ENCODE assay signal across 8 mouse cellular contexts in genomic region chr7:88277858-88278627, GRCm38 (mm10). TPM values are rescaled to one million over a fixed set of nuclear protein-coding genes. Genes with fewer than 3 reads are reported as not detected.
A peak's percentile ranks its signal among the peaks of the same experiment; 100 is the strongest.
DNase-seq lines count a peak whose midpoint lies in the region; ATAC-seq and TF ChIP-seq lines count a peak whose summit lies in the region.

Gene Ctsc, plus strand, starts transcription at chr7:88278085.

- H3K9ac ChIP-seq in ES-Bruce4 (ENCODE audit: low read depth, poor library complexity, severe bottlenecking) = peak within 1 kb of the TSS; percentile 49
- peak within 1 kb of the TSS; percentile 46 for H3K9ac ChIP-seq in forebrain, postnatal 0 days
- peak within 1 kb of the TSS; percentile 55 for H3K9ac ChIP-seq in neural tube, embryonic 15.5 days (replicated peaks)

- H3K4me2 ChIP-seq in forebrain, postnatal 0 days (ENCODE audit: low read depth) = peak within 1 kb of the TSS; percentile 92
- peak within 1 kb of the TSS; percentile 95 for H3K4me2 ChIP-seq in neural tube, embryonic 15.5 days

- WGBS in cerebellum, adult 2 months = 5% methylated on average over 34 of the region's 34 CpGs
- 3% methylated on average over 34 of the region's 34 CpGs for WGBS in forebrain, postnatal 0 days
- WGBS in lung, adult 2 months = 1% methylated on average over 34 of the region's 34 CpGs
- 2% methylated on average over 34 of the region's 34 CpGs for WGBS in neural tube, embryonic 15.5 days

- H3K36me3 ChIP-seq in ES-Bruce4 (ENCODE audit: control insufficient read depth, insufficient read depth, low read length, poor library complexity, severe bottlenecking) = no peaks in the 10 kb centered on the region
- H3K36me3 ChIP-seq in forebrain, postnatal 0 days (ENCODE audit: insufficient read depth) = no peaks in the 10 kb centered on the region
- no peaks in the 10 kb centered on the region for H3K36me3 ChIP-seq in neural tube, embryonic 15.5 days

- no peaks in the 10 kb centered on the region; the same call in 1 of the 2 replicates for H3K27me3 ChIP-seq in ES-Bruce4 (ENCODE audit: control insufficient read depth, insufficient read depth, low read length, poor library complexity, severe bottlenecking)
- H3K27me3 ChIP-seq in cerebellum, adult 2 months (ENCODE audit: control insufficient read depth, insufficient read depth, low read length) = no peaks in the 10 kb centered on the region
- H3K27me3 ChIP-seq in forebrain, postnatal 0 days (ENCODE audit: insufficient read depth, low read length) = no peaks in the 10 kb centered on the region
- H3K27me3 ChIP-seq in neural tube, embryonic 15.5 days (replicated peaks) = no peaks in the 10 kb centered on the region

- H3K27ac ChIP-seq in ES-Bruce4 (ENCODE audit: insufficient read depth, low read length) = no peak within 1 kb of the TSS
- H3K27ac ChIP-seq in cerebellum, adult 2 months (ENCODE audit: insufficient read depth, low read length) = no peak within 1 kb of the TSS
- no peak within 1 kb of the TSS for H3K27ac ChIP-seq in forebrain, postnatal 0 days (ENCODE audit: low read depth, low read length)
- H3K27ac ChIP-seq in layer of hippocampus, adult 2 months = peak within 1 kb of the TSS; percentile 79
- H3K27ac ChIP-seq in neural tube, embryonic 15.5 days (replicated peaks) = no peak within 1 kb of the TSS

- no peaks in the 10 kb centered on the region for H3K9me3 ChIP-seq in ES-Bruce4 (replicated peaks; ENCODE audit: control insufficient read depth, insufficient read depth, low read length, poor library complexity, severe bottlenecking)
- no peaks in the 10 kb centered on the region for H3K9me3 ChIP-seq in forebrain, postnatal 0 days (ENCODE audit: low read length)
- no peaks in the 10 kb centered on the region for H3K9me3 ChIP-seq in neural tube, embryonic 15.5 days (replicated peaks)

- DNase-seq in cerebellum, adult 2 months = peak; percentile 14 to 16
- peak; percentile 47 for DNase-seq in forebrain, postnatal 0 days
- peak; percentile 75 to 79 for DNase-seq in heart, postnatal 36 days
- peak; percentile 32 to 36 for DNase-seq in layer of hippocampus, adult 2 months (ENCODE audit: low spot score in 2 of 2)
- DNase-seq in lung, adult 2 months = peak; percentile 87
- peak; percentile 29 for DNase-seq in testis, postnatal 14 days (ENCODE audit: low spot score)

- no peaks in the 10 kb centered on the region for H3K4me1 ChIP-seq in ES-Bruce4 (ENCODE audit: control insufficient read depth, insufficient read depth, low read length)
- no peaks in the 10 kb centered on the region; the same call in 1 of the 2 replicates for H3K4me1 ChIP-seq in cerebellum, adult 2 months (ENCODE audit: control insufficient read depth, insufficient read depth, low read length)
- no peaks in the 10 kb centered on the region; the same call in 1 of the 2 replicates for H3K4me1 ChIP-seq in forebrain, postnatal 0 days (ENCODE audit: insufficient read depth)
- H3K4me1 ChIP-seq in lung, adult 2 months (ENCODE audit: control insufficient read depth, insufficient read depth, low read length) = peaks cover 3% of the 10 kb centered on the region
- peaks cover 12% of the 10 kb centered on the region for H3K4me1 ChIP-seq in neural tube, embryonic 15.5 days

- intact Hi-C loops in heart, postnatal 36 days (cut with DNase I) = loop anchor here (5.0 kb wide), 1 partner anchor 44 kb away; no protein-coding TSS in a partner anchor

- peak; percentile 34; the same call in 1 of the 2 replicates for TF ChIP-seq EP300 in ES-Bruce4 (IDR thresholded peaks at IDR 0.05; ENCODE audit: insufficient read depth, low read depth, low read length)

- peak; percentile 82 for ATAC-seq in forebrain, postnatal 0 days
- peak; percentile 78 for ATAC-seq in neural tube, embryonic 15.5 days (ENCODE audit: low FRiP score)

- no peak for TF ChIP-seq CTCF in ES-Bruce4 (IDR thresholded peaks at IDR 0.05; ENCODE audit: low read depth, low read length)
- TF ChIP-seq CTCF in cerebellum, adult 2 months (IDR thresholded peaks at IDR 0.05; ENCODE audit: borderline replicate concordance, insufficient read depth, low read depth, low read length) = no peak
- TF ChIP-seq CTCF in forebrain, postnatal 0 days (IDR thresholded peaks at IDR 0.05; ENCODE audit: low read depth) = peak; percentile 30
- peak; percentile 46 for TF ChIP-seq CTCF in layer of hippocampus, adult 2 months (conservative IDR thresholded peaks at IDR 0.05)
- no peak for TF ChIP-seq CTCF in lung, adult 2 months (IDR thresholded peaks at IDR 0.05; ENCODE audit: insufficient read depth, low read length)

- TF ChIP-seq POLR2A in ES-Bruce4 (IDR thresholded peaks at IDR 0.05; ENCODE audit: insufficient read depth, low read length) = no peak
- TF ChIP-seq POLR2A in cerebellum, adult 2 months (IDR thresholded peaks at IDR 0.05; ENCODE audit: borderline replicate concordance, insufficient read depth, low read length) = no peak
- TF ChIP-seq POLR2A in lung, adult 2 months (IDR thresholded peaks at IDR 0.05; ENCODE audit: borderline replicate concordance, extremely low read depth, low read depth, low read length) = peak; percentile 86; the same call in 1 of the 2 replicates

- peak within 1 kb of the TSS; percentile 56 for H3K4me3 ChIP-seq in ES-Bruce4 (ENCODE audit: low read depth, low read length)
- peak within 1 kb of the TSS; percentile 45 for H3K4me3 ChIP-seq in cerebellum, adult 2 months (replicated peaks; ENCODE audit: insufficient read depth, low read depth, low read length)
- peak within 1 kb of the TSS; percentile 46 for H3K4me3 ChIP-seq in forebrain, postnatal 0 days (ENCODE audit: low read depth, low read length)
- H3K4me3 ChIP-seq in layer of hippocampus, adult 2 months = peak within 1 kb of the TSS; percentile 56
- peak within 1 kb of the TSS; percentile 94 for H3K4me3 ChIP-seq in lung, adult 2 months (replicated peaks; ENCODE audit: extremely low read depth, low read depth, low read length)
- H3K4me3 ChIP-seq in neural tube, embryonic 15.5 days (replicated peaks) = peak within 1 kb of the TSS; percentile 48

RNA-seq across cellular contexts. Expression of gene Ctsc, which starts in this region (rescaled TPM):
- 27.2 and 31.1 TPM in 2 replicates for polyA plus RNA-seq in ES-Bruce4 (2011; ENCODE audit: insufficient read depth, insufficient read length, low read depth, missing spikeins)
- 3.8 and 3.9 TPM in 2 replicates for polyA plus RNA-seq in cerebellum, adult 2 months (2012; rRNA removed)
- total RNA-seq in forebrain, postnatal 0 days (2014; rRNA removed) = 8.8 and 12.8 TPM in 2 replicates
- polyA plus RNA-seq in forebrain, postnatal 0 days (2015; fragmentation: Nextera tagmentation; extraction: Ambion mirVana) = 13.6 and 16.1 TPM in 2 replicates
- 10 to 100 TPM; 35.6 to 50.3 TPM for total RNA-seq in heart, postnatal 36 days (2021)
- 10 to 100 TPM; 13.2 to 15.3 TPM for total RNA-seq in layer of hippocampus, adult 2 months (2021)
- polyA plus RNA-seq in lung, adult 2 months (2012; rRNA removed) = 181 and 233 TPM in 2 replicates
- polyA plus RNA-seq in neural tube, embryonic 15.5 days (2015; fragmentation: Nextera tagmentation; extraction: Ambion mirVana) = 18.5 and 28.7 TPM in 2 replicates

Comparison
In these comparisons a context has a peak if more than half of its experiments do, and no peak if none do; other contexts are left out.
1. CTCF ChIP-seq: peak in forebrain, postnatal 0 days (single experiment) and layer of hippocampus, adult 2 months (single experiment); none in ES-Bruce4 (single experiment), cerebellum, adult 2 months (single experiment) and lung, adult 2 months (single experiment).
2. DNase-seq: peak in every context shown above with its lines; median percentile 87 in lung, adult 2 months; 77 in heart, postnatal 36 days; 47 in forebrain, postnatal 0 days; 34 in layer of hippocampus, adult 2 months; 29 in testis, postnatal 14 days; 15 in cerebellum, adult 2 months.
3. Peak in every context shown above with its lines, with median percentiles within 50 percentile points of each other: H3K4me3 ChIP-seq and H3K9ac ChIP-seq.